Mouse (Mus musculus): ENCODE results near the gene Wscd2.

Gene Wscd2

GRCm38 (mm10) chr5:113485584-113486162 lies 4.5 kb upstream of the Wscd2 start:
- peak in 1 of 2 experiments; percentile 56 for DNase-seq

DNA sequence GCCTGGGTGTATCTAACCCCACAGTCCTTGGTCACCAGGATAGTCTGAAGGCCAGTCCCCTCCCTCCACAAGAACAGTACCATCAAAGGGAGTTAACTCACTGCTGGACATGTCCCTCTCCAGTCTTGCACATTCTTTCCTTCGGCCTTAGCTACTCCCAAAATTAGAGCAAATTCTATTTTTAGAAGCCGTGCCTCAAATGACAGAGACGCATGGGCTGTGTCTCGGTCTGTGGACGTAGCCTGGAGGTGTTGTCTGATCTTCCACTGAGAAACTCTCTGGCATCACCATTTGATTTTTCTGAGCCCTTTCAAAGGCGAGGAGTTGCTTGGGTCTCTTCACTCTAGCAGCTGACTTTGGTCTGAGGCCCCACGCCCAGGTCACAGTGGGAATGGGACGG lies 2.3 kb upstream of the Wscd2 start:
- DNase-seq = no peak

DNA sequence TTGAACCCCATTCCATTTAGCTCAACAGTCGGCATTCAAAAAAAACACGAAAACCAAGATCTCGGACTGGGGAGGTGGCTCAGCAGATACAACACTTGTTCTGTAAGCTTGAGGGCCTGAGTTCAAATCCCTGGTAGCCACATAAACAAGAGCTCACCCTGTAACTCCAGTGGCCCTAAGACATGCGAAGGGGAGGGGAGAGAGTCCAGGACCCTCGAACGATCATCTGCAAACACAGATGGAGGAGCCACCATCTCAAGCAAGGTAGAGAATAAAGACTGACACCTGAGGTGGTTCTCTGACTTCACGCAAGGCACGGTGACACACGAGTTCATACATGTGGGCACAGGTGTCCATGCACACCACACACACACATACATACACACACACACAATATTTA lies 516 bp upstream of the Wscd2 start:
- DNase-seq = no peak

DNA sequence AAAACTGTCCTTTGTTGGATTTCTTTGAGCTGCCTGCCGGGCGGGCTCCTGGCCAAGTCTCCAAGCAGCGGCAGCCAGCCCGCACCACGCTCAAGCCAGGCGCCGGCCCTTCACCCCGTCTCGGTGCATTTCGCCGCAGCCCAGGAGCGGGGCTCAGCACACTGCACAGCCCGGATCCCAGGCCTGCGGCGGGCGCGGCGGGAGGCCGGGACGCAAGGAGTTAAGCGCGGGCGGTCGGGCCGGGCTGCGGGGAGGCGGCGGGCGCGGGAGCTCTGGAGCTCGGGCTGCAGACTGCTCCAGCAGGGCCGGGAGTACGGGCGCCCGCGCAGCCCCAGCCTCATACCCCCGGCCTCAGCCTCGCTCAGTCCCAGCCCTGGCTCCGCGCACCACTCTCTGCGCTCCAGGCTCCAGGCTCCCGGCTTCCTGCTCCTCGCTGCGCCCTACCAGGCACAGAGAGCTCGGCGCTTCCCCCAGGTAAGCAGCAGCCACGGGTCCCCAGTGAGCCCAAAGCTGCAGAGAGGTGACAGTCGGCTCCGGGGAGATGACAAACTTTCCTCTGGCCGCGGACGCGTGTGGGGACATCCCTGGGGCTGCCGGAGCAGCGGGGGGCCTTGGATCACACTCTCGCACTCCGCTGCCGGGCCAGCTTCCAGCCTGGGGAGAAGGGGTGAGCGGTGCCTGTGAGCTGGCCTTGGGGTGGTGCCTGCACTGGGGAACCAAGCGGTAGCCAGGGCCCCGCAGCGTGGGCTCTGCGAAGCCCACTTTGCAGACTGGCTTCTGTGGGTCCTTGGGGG lies 531 bp downstream of the Wscd2 start:
- peak; percentile 88 to 90 for DNase-seq

GRCm38 (mm10) chr5:113491552-113491951 lies 1.4 kb downstream of the Wscd2 start:
- DNase-seq = peak; percentile 69 to 72

DNA sequence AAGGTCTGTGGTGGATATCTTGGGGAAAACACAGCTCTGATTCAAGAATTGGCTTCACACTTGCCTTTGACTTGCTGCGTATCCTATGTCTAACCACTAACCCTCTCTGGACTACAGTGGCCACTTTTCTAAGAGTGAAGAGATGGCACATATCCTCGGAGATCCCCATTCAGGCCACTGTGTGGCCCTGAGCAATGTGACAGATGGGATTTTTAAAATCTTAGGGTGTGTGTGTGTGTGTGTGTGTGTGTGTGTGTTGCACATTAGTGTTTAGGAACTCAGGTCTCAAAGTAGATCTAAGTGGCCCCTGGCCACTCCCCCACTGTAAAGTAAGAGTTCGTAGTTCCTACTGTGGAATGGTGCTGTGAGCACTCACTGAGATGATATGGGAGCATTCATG lies 1.9 kb downstream of the Wscd2 start:
- DNase-seq = peak in 1 of 2 experiments; percentile 51

DNA sequence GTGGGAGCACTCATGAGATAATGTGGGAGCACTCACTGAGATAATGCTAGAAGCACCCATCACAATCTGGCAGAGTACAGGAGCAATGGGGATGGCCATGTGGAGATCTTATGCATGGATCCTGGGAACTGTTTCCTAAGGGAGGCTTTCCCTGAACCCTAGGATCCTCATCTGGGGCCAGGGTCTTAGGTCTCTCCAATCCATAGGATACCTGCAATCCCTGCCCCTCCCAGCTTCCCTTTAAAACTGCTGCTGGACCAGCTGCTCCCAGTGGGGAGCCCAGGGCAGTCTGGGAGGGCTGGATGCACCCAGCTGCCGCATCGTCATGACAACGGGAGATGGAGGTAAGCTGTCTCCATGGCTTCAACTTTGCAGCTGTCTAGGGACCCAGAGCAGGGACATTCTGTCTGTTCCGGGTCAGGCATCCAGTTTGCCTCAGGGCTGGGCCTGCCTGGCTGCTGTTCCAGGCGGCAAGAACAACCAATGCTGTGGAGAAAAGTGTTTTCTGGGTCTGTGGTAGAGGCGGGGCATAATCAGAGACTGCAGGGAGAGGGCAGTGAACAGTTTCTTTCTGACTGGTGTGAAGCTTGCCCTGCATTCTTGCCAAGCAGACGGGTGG lies 2.4 kb downstream of the Wscd2 start:
- DNase-seq = peak; percentile 65 to 69

DNA sequence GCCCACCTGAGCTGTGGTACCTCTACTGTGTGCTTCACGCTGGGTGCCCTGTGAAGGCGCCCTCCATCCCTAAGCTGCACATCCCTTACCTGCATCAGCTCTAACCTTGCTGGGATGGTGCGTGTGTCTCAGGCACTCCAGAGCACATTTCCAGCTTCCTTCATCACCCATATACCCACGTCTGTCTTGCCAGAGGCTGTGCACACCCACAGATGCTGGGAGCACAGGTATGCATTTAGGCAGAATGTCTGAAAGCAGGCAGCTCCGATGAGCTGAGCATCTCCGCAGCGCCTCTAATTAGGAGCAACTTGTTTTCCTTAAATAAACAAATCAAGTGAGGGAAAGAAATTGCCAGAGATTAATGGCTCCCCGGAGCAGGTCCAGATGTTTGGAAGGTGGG lies 3.9 kb downstream of the Wscd2 start:
- DNase-seq = peak in 1 of 2 experiments; percentile 43

DNA sequence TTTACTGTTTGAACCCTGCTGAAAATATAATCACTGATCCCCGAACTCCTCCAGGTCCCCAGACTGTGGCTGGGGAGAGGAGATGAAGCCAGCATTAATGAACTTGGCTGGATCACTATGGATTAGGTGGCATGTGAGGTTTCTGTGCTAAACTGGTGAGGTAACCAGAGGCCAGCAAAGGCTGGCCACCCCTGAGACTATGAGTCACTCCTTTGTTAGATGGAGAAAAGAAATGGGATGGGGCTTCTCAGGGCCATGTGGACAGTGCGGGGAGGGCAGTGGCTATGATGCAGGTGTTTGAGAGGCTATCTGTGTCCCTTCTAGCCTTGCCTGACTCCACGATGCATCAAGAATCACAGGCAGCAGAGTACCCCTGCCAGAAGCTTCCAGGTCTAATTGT lies 6.8 kb downstream of the Wscd2 start:
- DNase-seq = peak in 1 of 2 experiments; percentile 35

GRCm38 (mm10) chr5:113499421-113499820 lies 9.3 kb downstream of the Wscd2 start:
- peak in 1 of 2 experiments; percentile 40 for DNase-seq

DNA sequence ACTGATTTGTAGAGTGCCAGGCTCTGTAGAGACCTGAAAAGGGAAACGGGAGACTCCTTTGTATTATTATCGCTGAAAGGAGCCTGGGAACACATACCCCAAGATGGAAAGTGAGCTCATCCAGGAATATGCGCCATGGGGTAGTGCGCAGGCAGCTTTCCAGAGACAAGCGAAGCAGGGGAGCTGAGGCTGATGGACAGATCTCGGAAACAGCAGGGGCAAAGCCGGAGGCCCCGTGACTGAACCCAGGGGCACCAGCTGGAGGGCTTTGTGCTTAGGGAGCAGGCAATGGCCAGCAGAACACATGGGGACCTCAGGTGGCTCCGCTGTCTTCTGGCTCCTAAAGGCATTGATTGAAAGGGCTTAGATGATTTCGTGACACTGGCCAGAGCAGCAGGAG lies 13.1 kb downstream of the Wscd2 start:
- peak; percentile 80 to 84 for DNase-seq

DNA sequence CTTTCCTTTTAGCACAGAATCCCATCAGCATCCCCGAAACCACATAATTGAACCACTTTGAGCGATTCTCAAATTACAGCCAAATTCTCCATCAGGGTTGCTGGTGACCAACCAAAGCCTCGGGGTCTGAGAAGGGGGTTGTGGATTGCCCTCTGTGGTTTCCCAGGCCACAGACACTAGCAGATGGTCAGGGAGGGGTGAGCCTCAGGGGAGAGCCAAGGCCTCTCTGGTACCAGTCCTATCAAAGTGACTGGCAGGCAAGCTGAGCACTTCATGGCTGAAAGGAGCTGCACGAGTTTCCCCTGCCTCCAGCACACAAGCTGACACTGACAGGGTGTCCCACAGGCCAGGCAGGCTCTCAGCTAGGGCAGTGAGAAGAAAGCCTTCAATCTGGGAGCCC lies 14.5 kb downstream of the Wscd2 start:
- DNase-seq = peak; percentile 71 to 73

DNA sequence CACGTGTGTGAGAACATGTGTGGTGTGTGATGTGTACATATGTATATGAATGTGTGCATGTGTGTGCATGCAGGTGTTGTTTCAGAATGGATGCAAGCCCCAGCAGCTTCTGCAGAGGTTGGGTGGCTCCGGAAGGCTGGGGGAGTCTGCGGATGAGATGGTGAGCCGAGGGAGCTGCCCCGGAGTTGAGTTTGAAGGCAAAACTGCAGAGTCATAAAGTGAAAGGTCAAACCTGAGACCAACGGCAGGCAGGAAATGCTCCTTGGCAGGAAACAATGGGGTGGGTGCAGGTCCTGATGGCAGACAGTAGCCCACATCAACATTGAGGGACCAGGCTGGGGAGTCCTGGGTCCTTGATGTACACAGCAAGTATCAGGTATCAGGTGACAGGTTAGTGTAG lies 15.9 kb downstream of the Wscd2 start:
- no peak for DNase-seq

- DNase-seq = no peak
Measured at GRCm38 (mm10) chr5:113506779-113507178, 16.6 kb downstream of the Wscd2 start.

DNA sequence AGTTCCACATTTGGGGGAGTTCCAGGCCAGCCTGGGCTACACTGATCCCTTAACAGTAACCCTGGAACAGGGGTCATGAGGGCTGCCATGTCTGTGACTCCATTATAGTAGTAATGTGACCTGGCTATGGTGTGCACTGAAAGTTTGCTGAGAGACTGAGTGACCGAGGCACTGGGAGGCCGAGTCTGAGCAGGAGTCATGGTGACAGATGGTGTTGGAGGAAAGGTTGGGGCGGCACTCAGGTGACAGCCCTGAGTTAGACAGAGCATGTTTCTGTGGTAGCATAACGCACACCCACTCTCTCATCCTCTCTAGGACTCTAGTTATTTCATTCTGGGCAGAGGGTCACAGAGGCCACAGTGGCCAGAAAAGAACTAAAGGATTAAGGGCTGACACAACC lies 19.0 kb downstream of the Wscd2 start:
- peak in 1 of 2 experiments; percentile 70 for DNase-seq

DNA sequence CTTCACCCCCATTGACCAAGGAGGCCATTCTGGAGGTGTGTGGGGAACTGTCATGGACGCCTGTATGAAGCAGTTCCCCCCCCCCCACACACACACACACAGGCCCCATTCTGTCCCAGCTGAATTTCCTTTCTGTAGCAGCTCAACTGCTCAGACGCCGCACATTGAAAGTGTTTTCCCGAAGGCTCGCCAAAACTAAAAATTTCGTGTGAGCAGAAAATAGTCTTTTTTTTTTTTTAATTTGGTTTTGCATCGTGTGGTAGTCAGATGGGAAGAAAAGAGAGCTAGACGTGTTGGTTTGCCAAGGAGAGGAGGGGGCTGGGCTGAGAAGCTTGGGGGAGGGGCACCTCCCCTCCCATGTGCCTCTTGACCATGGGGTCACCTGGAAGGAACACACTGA lies 23.5 kb downstream of the Wscd2 start:
- no peak for DNase-seq

DNA sequence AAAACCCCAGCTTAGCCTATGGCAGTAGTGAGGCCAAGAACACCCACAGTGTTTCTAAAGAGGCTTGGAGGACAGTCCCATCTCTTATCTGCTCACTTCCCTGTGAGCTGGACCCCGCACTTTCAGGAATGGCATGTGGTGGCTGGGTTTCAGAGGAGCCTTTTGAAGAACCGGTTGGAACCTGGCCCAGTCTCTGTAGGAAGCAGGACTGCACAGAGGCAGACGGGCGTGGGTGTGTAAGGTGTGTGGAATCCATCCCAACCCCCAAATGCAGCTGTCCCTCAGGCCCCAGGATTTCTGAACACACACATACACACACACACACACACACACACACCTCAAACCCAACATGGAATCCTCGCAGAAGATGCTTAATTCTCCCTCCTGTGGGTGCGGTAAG lies 23.9 kb downstream of the Wscd2 start:
- peak; percentile 71 to 85 for DNase-seq

GRCm38 (mm10) chr5:113516119-113516872 lies 26.2 kb downstream of the Wscd2 start:
- peak in 1 of 2 experiments; percentile 75 for DNase-seq

- peak in 1 of 2 experiments; percentile 73 for DNase-seq
Measured at GRCm38 (mm10) chr5:113516873-113517336, 26.8 kb downstream of the Wscd2 start.

DNA sequence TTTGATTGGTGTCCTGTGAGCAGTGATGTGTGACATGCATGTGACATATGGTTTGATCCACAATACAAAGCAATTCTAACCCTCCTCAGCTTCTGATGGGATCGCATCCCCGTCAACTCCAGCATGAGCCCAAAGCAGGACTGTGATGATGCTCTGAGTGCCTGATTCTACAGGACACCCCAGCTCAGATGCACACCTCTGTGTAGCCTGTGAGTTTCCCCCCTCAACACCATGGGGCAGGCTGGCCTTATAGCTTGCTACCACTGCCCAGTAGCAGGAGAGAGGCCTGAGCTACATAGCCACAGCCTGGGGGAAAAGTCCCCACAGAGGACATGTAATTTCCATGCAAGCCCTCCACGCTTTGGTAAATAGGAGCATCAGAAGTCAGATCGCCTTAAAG lies 27.3 kb downstream of the Wscd2 start:
- no peak for DNase-seq

DNA sequence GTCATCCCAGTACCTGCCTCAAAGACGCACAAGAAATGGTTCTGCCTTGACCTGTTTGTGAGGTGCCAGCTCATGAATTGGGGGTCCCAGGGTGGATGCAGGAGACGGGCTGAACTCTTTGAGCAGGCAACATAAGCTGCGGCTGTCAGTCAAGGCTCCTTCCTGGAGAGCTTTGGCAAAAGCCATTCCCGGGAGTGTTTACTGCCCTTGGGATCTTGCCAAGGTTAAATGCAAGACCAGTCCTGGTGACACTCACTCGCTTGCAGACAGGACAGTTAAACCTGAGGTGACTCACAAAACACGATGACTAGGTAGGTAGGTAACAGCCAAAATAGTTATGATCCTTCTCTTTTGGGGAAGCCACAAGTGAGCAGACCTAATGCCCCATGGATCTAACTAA lies 30.9 kb downstream of the Wscd2 start:
- no peak for DNase-seq

DNA sequence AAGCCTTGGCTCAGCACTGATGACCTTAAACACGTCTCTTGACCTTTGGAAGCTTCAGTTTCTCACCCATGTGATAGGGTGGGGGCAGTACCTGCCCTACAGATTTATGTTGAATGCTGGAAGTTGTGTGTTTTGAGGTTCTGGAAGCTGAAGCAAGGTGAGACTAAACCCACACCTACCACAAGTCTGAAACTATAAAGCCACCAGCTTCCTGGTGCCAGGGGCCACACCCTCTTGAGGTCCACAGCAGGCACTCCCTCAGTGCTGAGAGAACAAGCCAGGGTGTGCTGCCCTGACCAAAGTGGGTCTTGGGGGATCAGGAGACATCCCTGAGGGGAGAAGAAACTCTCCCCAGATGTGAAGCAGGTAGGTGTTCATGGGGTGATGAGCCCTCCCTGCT lies 48.7 kb downstream of the Wscd2 start:
- no peak for DNase-seq

DNA sequence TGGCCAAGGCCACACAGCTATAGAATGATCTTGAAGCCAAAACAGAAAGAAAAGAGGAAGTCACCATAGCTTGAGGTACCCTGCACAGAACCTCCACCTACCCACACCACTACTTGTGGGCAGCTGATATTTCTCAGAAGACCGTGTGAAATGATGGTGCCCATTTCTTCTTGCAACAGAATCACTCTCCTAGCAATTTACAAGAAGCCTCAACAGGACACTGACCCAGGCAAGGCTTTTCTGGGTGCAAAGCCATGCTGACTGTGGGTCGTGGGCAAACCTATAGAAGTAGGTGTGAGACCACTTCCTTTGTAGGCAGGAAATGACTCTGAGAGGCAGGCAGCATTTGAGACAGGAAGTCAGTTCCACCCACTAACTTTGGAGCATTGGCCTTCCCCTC lies 49.3 kb downstream of the Wscd2 start:
- no peak for DNase-seq
